Mouse (Mus musculus): Measurements from ENCODE around the gene Mars2.

The Mars2 gene

DNA sequence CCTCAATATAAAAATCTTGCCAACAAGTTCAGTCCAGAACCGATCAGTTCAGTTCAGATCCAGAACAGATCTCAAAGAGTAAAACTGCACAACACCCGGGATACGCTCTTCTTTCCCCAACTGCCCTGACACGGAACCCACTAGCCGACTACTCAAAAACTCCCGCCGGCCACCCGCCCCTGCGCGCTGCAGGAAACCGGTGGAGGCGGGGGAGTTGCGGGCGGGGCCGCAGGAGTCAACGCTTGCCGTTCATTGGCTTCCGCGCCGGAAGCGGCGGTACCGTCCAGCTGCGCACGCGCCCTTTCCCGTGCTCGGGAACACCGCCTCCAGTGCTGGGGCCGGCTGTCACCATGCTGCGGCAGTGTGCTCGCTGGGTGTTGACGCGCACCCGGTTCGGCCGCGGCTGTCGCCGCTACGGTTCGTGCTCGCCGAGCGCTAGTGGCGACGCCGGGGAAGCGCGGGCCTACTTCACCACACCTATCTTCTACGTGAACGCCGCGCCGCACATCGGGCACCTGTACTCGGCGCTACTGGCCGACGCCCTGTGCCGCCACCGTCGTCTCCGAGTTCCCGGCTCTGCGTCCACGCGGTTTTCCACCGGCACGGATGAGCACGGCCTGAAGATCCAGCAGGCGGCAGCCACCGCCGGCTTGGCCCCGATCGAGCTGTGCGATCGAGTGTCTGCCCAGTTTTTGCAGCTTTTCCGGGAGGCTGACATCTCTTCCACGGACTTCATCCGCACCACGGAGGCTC lies at the start of gene Mars2:
Gene Mars2, plus strand, starts transcription at position 288 of the 753 bp plus-strand sequence.
- peak; percentile 95 for DNase-seq (ENCODE audit: low read depth)

GRCm38 (mm10) chr1:55192015-55192414 lies 45.0 kb upstream of the Mars2 start:
- DNase-seq (ENCODE audit: low read depth), result no peak

GRCm38 (mm10) chr1:55192824-55193223 lies 44.2 kb upstream of the Mars2 start:
- peak; percentile 53 for DNase-seq (ENCODE audit: low read depth)

DNA sequence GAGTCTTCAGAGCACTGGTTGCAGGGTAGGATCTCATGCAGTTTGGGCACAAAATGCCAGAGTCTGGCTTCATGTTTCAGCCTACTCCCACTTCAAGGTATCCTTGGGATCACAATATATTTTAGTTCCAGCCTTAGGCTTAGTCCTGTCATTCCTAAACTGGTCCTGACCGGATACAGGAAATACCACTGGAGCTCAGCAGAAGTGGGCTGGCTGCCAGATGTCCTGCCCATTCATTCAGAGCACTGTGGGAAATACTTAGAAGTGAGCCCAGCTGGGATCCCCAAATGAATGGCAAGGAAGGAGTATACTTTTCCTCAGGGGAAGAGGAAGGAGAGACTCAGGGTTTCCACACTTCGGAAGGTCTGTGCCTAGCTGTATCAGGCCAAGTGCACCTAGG lies 43.7 kb upstream of the Mars2 start:
- no peak for DNase-seq (ENCODE audit: low read depth)

DNA sequence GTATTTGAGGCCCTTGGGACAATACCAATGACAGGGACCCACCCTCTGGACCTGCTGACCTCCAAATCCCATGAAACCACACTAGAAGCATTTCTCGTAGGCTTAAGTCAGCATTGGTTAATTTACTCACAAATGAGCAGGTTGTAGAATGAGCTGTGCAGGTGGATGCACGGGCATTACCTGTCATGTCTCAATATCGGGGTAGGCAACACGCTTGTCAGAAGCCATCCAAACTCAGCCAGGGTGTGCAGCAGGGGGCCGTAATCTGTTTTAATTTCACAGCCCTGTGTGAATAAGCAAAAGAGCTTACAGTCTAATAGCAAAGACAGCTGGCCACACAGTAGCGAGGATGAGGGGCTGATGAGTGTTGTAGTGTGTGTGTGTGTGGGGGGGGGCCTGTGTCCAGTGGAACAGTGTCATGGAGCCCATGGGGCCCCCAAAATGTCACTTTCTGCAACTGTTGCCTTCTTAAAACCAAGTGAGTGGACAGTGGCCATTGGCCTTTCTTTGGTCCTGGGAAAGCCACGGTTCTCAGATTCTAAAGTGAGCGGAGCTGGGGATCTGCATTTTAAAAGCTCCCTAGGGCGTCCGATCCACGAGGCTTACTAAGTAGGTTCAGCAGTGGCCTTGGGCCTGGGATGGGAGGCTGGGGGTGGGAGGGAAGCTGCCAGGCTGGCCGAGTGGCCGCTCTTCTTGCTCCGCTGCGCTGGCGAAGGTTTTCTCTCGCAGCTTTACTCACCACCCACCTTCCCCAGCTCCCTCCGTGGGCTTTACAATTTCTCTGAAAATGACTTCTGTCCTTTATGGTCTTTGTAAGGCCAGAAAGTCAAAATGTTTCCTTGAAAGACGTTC lies 42.7 kb upstream of the Mars2 start:
- DNase-seq (ENCODE audit: low read depth), result no peak

GRCm38 (mm10) chr1:55195021-55195420 lies 42.0 kb upstream of the Mars2 start:
- DNase-seq (ENCODE audit: low read depth), result no peak

DNA sequence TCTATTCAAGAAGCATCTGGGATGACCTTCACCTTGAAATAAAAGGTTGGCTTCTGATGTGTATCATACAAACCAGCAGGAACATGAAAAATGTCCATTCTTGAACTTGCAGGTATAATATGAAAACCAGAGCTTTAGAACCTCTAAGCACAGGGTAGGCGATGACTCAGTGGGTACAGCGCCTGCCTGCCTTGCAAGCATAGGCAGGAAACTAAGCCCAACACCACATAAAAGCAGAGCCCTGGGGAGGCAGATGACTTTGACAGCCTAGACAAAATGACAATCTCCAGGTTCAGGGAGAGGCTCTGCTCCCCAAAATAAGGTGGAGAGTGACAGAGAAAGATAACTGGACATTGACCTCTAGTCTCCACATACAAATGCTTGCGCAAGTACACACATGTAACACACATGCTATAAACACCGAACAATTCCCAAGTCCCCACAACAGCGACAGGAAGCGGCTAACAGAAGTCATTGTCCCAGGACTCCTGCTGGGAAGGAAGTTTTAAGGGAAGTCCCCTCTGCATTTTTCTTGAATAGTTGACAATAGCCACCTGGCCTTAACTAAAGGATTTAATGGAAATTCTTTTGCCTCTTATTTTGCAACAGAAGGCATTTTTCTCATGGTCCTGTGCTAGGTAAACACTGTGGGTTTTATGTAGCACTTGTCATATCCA lies 40.5 kb upstream of the Mars2 start:
- DNase-seq (ENCODE audit: low read depth), result peak; percentile 62

DNA sequence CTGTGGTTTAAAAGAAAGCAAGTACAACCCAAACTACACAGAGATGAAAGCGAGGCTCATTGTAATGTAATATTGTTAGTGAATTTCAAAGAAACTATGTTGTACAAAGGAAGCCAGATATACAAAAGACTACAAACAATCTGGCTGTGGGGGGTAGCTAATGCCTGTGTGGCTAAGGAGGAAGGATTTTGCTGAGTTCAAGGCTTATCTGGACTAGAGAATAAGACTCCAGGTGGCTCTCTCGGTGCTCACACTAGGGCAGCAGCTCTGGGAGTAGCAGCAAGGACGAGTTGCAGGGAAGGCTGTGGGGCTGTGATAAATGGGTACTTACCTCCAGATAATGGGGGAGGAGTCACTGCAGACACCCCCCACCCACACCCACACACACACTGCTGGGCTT lies 38.3 kb upstream of the Mars2 start:
- no peak for DNase-seq (ENCODE audit: low read depth)

- DNase-seq (ENCODE audit: low read depth), result no peak
Measured at GRCm38 (mm10) chr1:55201850-55202752, 34.9 kb upstream of the Mars2 start.

DNA sequence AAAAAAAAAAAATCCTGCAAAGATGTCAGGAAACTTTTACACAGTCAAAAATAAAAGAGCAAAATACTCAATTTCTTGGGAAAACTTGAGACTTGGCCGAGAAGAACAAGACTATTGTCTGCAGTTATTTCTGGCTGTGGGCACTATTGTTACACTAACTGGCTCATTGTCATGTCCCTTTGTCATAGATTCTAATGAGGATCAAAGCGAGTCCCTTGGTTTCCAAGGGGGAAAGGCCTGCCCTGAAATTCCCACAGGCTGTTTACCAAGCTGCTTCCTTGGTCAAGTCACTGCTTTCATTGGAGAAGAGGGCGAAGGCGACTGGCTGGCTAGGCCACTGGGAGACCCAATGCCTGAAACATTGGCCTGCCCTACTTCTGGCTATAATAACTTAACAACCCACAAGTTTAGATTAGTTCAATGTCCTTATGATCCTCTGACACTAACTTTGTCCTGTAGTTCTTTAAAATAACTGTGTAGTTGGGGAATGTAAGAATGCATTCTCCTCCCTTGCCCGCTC lies 31.1 kb upstream of the Mars2 start:
- no peak for DNase-seq (ENCODE audit: low read depth)

DNA sequence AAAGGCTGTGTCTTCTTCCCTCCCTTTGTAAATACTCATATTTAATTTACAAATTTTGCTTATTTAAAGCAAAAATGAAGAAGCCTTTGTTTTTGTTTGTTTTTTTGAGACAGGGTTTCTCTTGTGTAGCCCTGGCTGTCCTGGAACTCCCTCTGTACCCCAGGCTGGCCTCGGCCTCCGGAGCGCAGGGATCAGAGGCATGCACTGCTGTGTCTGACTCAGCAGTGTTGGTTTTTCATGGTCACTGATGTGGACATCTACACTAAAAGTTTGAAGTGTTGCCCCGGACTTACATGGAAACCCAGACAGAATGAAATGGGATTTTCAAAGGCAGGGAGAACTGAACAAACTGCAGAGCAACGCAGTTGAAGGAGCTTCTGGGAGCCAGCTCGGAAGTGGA lies 29.4 kb upstream of the Mars2 start:
- DNase-seq (ENCODE audit: low read depth), result no peak

GRCm38 (mm10) chr1:55208500-55209140 lies 28.4 kb upstream of the Mars2 start:
- DNase-seq (ENCODE audit: low read depth), result peak; percentile 41

- DNase-seq (ENCODE audit: low read depth), result peak; percentile 67
Measured at GRCm38 (mm10) chr1:55210202-55210965, 26.6 kb upstream of the Mars2 start.

DNA sequence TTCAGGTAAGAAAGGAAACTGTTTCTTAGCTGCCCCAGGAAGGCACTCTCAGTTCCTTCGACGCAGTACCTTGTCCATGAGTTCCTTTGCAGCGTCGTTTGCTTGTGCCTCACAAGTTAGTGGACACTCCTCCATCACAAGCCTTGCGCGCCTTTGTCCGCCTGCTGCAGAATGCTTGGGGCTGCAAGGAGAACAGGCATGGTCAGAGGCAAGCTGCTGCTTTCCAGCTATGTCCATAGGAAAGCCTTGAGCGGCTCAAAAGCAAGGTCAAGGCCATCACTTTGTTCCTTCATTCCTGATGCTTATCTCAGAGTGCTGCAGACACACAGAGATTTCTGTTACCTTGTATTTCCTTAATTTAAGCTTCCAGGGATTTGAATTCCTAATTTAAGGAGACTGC lies 25.9 kb upstream of the Mars2 start:
- no peak for DNase-seq (ENCODE audit: low read depth)

DNA sequence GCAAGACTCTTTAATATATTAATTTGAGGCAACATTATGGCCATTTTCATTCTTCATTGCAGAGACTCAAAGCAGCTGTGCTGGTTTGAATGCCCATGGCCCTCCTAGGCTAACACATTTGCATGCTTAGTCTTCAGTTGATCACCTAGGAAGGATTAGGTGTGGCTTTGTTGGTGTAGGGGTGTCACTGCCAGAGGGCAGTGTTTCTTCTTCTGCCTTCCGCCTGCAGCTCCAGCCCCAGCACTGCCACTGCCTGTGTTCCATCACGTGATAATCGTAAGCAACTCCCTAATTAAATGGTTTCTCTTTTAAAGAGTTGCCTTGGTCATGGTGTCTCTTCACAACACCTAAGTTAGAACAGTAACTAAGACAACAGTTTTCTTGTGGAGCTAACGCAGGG lies 24.2 kb upstream of the Mars2 start:
- DNase-seq (ENCODE audit: low read depth), result no peak

- no peak for DNase-seq (ENCODE audit: low read depth)
Measured at GRCm38 (mm10) chr1:55213475-55213874, 23.5 kb upstream of the Mars2 start.

- DNase-seq (ENCODE audit: low read depth), result no peak
Measured at GRCm38 (mm10) chr1:55213936-55214335, 23.0 kb upstream of the Mars2 start.

DNA sequence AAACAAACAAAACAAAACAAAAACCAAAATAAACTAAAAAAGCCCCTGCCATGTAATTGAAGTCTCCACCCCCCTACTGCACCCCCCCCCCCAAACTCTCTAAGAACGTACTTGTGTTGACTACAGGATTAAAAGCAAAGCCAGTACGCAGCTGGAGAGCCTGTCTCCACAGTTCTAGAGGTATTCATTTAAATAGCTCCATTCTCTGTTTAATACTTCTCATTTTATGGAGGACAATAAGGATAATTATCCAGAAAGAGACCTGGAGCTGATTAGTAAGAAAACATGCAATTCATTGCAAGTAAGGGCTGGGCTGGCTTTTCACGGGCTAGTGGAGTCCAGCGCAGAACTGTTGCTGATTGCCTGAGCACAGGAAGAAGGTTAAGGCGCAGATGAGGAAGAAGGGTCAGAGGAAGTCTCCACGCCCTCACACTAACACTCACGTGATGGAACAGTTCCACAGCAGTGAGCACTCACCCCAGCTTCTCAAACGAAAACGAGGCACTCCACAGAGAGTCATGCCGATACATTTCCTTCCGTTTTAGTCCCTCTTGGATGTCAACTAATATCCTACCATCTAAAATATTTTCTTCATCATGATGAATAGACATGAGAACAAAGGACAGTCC lies 21.7 kb upstream of the Mars2 start:
- DNase-seq (ENCODE audit: low read depth), result peak; percentile 82

GRCm38 (mm10) chr1:55217191-55217590 lies 19.8 kb upstream of the Mars2 start:
- DNase-seq (ENCODE audit: low read depth), result no peak

- DNase-seq (ENCODE audit: low read depth), result no peak
Measured at GRCm38 (mm10) chr1:55221352-55221751, 15.6 kb upstream of the Mars2 start.

Data from naive thymus-derived CD4-positive, alpha-beta T cell, adult 2 months (primary cell).